In genomic region chr13:98031642-98031960, GRCm38 (mm10) we compare ENCODE assay signal across 8 mouse cellular contexts.
DNase-seq lines count a peak whose midpoint lies in the region; ATAC-seq and TF ChIP-seq lines count a peak whose summit lies in the region.

No protein-coding gene starts in this region.

- WGBS in heart, embryonic 11.5 days (ENCODE audit: insufficient replicate concordance), result 25% methylated on average over 5 of the region's 5 CpGs
- 39% methylated on average over 5 of the region's 5 CpGs for WGBS in hindbrain, embryonic 11.5 days
- 27% methylated on average over 5 of the region's 5 CpGs for WGBS in midbrain, embryonic 10.5 days

- peak overlapping the region; percentile 41; the same call in 1 of the 2 replicates for H3K27ac ChIP-seq in heart, embryonic 11.5 days (ENCODE audit: low read depth, low read length)
- H3K27ac ChIP-seq in MEL (ENCODE audit: control insufficient read depth, low read depth, low read length), result no peak overlapping the region
- H3K27ac ChIP-seq in hindbrain, embryonic 11.5 days (ENCODE audit: low read depth, low read length), result no peak overlapping the region
- peak overlapping the region; percentile 79 for H3K27ac ChIP-seq in midbrain, embryonic 10.5 days (replicated peaks)

- H3K9ac ChIP-seq in heart, embryonic 11.5 days (ENCODE audit: low read depth, low read length), result peak overlapping the region; percentile 64; the same call in 1 of the 2 replicates
- H3K9ac ChIP-seq in MEL (ENCODE audit: control insufficient read depth, low read depth, low read length, poor library complexity, severe bottlenecking), result peak overlapping the region; percentile 55
- H3K9ac ChIP-seq in hindbrain, embryonic 11.5 days (ENCODE audit: low read depth, low read length), result 0 out of 2 replicates have a peak overlapping the region, but pooled peaks have one; percentile 37

- no peaks in the 10 kb centered on the region for H3K27me3 ChIP-seq in heart, embryonic 11.5 days (ENCODE audit: control insufficient read depth, insufficient read depth, low read length)
- no peaks in the 10 kb centered on the region for H3K27me3 ChIP-seq in MEL (ENCODE audit: control insufficient read depth in 1 of 2, insufficient read depth in 2 of 2, low read length in 2 of 2)
- no peaks in the 10 kb centered on the region for H3K27me3 ChIP-seq in hindbrain, embryonic 11.5 days (ENCODE audit: control insufficient read depth, insufficient read depth, low read length)
- H3K27me3 ChIP-seq in midbrain, embryonic 10.5 days (ENCODE audit: low read depth, poor library complexity, severe bottlenecking), result peaks cover 6% of the 10 kb centered on the region; the same call in 1 of the 2 replicates

- no peak for TF ChIP-seq EP300 in MEL (IDR thresholded peaks at IDR 0.05; ENCODE audit: low read depth in 1 of 2, low read length in 2 of 2)

- H3K4me1 ChIP-seq in heart, embryonic 11.5 days (ENCODE audit: control insufficient read depth, insufficient read depth, low read length), result no peaks in the 10 kb centered on the region; the same call in none of the 2 replicates
- no peaks in the 10 kb centered on the region for H3K4me1 ChIP-seq in MEL (ENCODE audit: control insufficient read depth in 1 of 2, insufficient read depth in 2 of 2, low read length in 2 of 2)
- H3K4me1 ChIP-seq in hindbrain, embryonic 11.5 days (replicated peaks; ENCODE audit: control insufficient read depth, insufficient read depth, low read length), result 0 out of 2 replicates have a peak, but pooled peaks cover 2% of the 10 kb centered on the region
- peaks cover 32% of the 10 kb centered on the region for H3K4me1 ChIP-seq in midbrain, embryonic 10.5 days

- peak overlapping the region; percentile 59 for H3K4me2 ChIP-seq in heart, embryonic 11.5 days
- H3K4me2 ChIP-seq in hindbrain, embryonic 11.5 days (replicated peaks; ENCODE audit: low read depth, low read length), result peak overlapping the region; percentile 26

- ATAC-seq in heart, embryonic 11.5 days (replicated peaks; ENCODE audit: insufficient number of reproducible peaks, low FRiP score, low TSS enrichment), result no peak
- 0 out of 2 replicates have a peak, but pooled peaks have one; percentile 47 for ATAC-seq in hindbrain, embryonic 11.5 days (ENCODE audit: low FRiP score)

- no peak for DNase-seq in heart, adult 8-10 months (ENCODE audit: low spot score)
- DNase-seq in MEL (ENCODE audit: low read depth, low spot score), result no peak
- no peak for DNase-seq in hindbrain, embryonic 11.5 days (ENCODE audit: low spot score)
- DNase-seq in midbrain, embryonic 10.5 days (ENCODE audit: low spot score), result no peak
- DNase-seq in c-Kit-positive CD71-positive TER-119-positive erythroid progenitor cells, embryonic 14.5 days (ENCODE audit: low spot score), result no peak
- no peak for DNase-seq in left cerebral cortex, postnatal 10 days (ENCODE audit: extremely low spot score in 1 of 2, low spot score in 2 of 2)
- no peak for DNase-seq in cerebellum, postnatal 14 days

- peak overlapping the region; percentile 32; the same call in 1 of the 2 replicates for H3K4me3 ChIP-seq in heart, embryonic 11.5 days (ENCODE audit: low read depth, low read length)
- peak overlapping the region in 1 of 2 experiments; percentile 53; a peak in 2 of 4 replicates for H3K4me3 ChIP-seq in MEL (ENCODE audit: control insufficient read depth in 1 of 2, insufficient read depth in 1 of 2, low read depth in 2 of 2, low read length in 2 of 2)
- H3K4me3 ChIP-seq in hindbrain, embryonic 11.5 days (ENCODE audit: low read depth, low read length), result no peak overlapping the region
- H3K4me3 ChIP-seq in midbrain, embryonic 10.5 days, result peak overlapping the region; percentile 40

- TF ChIP-seq RAD21 in MEL (IDR thresholded peaks at IDR 0.05; ENCODE audit: low read depth, low read length), result no peak

- H3K9me3 ChIP-seq in heart, embryonic 11.5 days (replicated peaks; ENCODE audit: control insufficient read depth, low read length), result no peaks in the 10 kb centered on the region
- H3K9me3 ChIP-seq in MEL (replicated peaks; ENCODE audit: insufficient read depth, low read length), result no peaks in the 10 kb centered on the region
- no peaks in the 10 kb centered on the region for H3K9me3 ChIP-seq in hindbrain, embryonic 11.5 days (ENCODE audit: control insufficient read depth, low read length)
- H3K9me3 ChIP-seq in midbrain, embryonic 10.5 days (replicated peaks), result no peaks in the 10 kb centered on the region

- no peaks in the 10 kb centered on the region for H3K36me3 ChIP-seq in heart, embryonic 11.5 days (ENCODE audit: control insufficient read depth, insufficient read depth, low read length)
- no peaks in the 10 kb centered on the region for H3K36me3 ChIP-seq in MEL (ENCODE audit: control insufficient read depth in 1 of 2, insufficient read depth in 2 of 2, low read length in 2 of 2)
- no peaks in the 10 kb centered on the region for H3K36me3 ChIP-seq in hindbrain, embryonic 11.5 days (ENCODE audit: control insufficient read depth, insufficient read depth, low read length)
- H3K36me3 ChIP-seq in midbrain, embryonic 10.5 days, result no peaks in the 10 kb centered on the region

- no peaks in the 10 kb centered on the region for H3K79me2 ChIP-seq in MEL (ENCODE audit: control insufficient read depth, insufficient read depth, low read length, poor library complexity)

- no peak for TF ChIP-seq POLR2A in MEL (IDR thresholded peaks at IDR 0.05; ENCODE audit: control insufficient read depth in 1 of 2, insufficient read depth in 1 of 2, low read depth in 1 of 2, low read length in 2 of 2, poor library complexity in 1 of 2)

- no peak for TF ChIP-seq CTCF in MEL (IDR thresholded peaks at IDR 0.05 in 2 of 3, conservative IDR thresholded peaks at IDR 0.05 in 1 of 3; ENCODE audit: control insufficient read depth in 1 of 3, insufficient read depth in 1 of 3, low read depth in 2 of 3, low read length in 3 of 3, poor library complexity in 1 of 3, severe bottlenecking in 1 of 3)

- intact Hi-C loops in left cerebral cortex, postnatal 10 days (cut with DNase I), result loop anchor here (2.0 to 5.0 kb wide), 2 partner anchors 191 to 209 kb away; no protein-coding TSS in a partner anchor

TF ChIP-seq in MEL, 35 proteins besides CTCF, POLR2A, EP300 and RAD21:
- TF ChIP-seq NRF1 (IDR thresholded peaks at IDR 0.05; ENCODE audit: insufficient read depth, low read depth, low read length, poor library complexity, severe bottlenecking), result no peak
- TF ChIP-seq SIN3A (IDR thresholded peaks at IDR 0.05; ENCODE audit: low read length), result no peak
- no peak for TF ChIP-seq CHD2 (IDR thresholded peaks at IDR 0.05; ENCODE audit: low read length)
- no peak for TF ChIP-seq ZC3H11A (IDR thresholded peaks at IDR 0.05; ENCODE audit: low read depth, low read length)
- no peak for TF ChIP-seq USF1 (IDR thresholded peaks at IDR 0.05; ENCODE audit: low read depth, low read length)
- TF ChIP-seq KAT2A (conservative IDR thresholded peaks at IDR 0.05; ENCODE audit: low read depth, low read length), result no peak
- TF ChIP-seq MAZ (IDR thresholded peaks at IDR 0.05; ENCODE audit: low read depth, low read length), result no peak
- TF ChIP-seq TBP (IDR thresholded peaks at IDR 0.05; ENCODE audit: low read depth, low read length), result no peak
- TF ChIP-seq MYC (IDR thresholded peaks at IDR 0.05; ENCODE audit: low read depth, low read length), result no peak
- TF ChIP-seq JUND (IDR thresholded peaks at IDR 0.05; ENCODE audit: low read depth, low read length), result no peak
- TF ChIP-seq POLR2AphosphoS2 (IDR thresholded peaks at IDR 0.05; ENCODE audit: low read length), result no peak
TF ChIP-seq in MEL: peak in this region for 0.

Comparison
In these comparisons a context has a peak if more than half of its experiments do, and no peak if none do; other contexts are left out.
1. H3K27ac ChIP-seq: peak in heart, embryonic 11.5 days (single experiment) and midbrain, embryonic 10.5 days (single experiment); none in MEL (single experiment) and hindbrain, embryonic 11.5 days (single experiment).
2. Peak in every context shown above with its lines, with median percentiles within 50 percentile points of each other: H3K9ac ChIP-seq.